Mouse (Mus musculus): ENCODE measurements around the gene Tspan5.

The Tspan5 gene

DNA sequence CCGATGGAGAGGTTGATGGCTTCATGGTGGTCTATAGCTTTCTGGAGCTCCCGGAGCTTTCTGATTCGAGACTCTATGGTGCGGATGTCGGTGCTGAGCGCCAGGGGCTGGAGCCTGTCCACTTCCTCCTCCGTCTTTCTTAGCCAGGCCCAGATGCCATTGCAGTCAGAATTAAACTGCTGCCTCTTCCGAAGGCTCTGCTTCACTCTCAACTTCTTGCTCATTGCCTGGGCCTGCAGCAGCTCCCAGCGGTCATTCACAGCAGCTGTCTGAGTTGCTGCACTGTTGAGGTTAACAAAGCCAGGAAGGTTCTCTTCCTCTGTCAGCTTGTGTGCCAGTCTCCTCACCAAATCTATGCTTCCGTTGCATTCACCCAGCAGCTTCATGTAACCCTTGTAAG lies 195.2 kb downstream of the Tspan5 start:
- DNase-seq (ENCODE audit: low read depth, low spot score) = no peak

DNA sequence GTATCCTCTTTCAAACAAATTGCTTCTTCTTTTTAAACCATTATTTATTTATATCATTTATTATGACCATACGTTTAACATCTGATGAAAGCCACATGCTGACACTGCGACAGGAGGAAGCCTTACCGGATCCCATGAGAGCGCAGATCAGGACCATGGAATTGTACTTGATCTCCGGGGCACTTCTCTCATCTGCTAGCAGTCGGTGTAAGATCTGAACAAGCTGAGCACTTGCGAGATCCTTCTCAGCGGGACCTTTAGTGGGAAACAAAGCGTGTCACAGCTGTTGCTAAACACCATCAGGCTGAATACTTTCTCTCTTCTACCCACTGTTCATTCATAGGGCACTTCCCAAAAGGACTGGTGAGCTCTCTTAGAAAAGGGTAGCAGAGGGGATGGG lies 199.6 kb downstream of the Tspan5 start:
- DNase-seq (ENCODE audit: low read depth, low spot score) = no peak

- no peak for DNase-seq (ENCODE audit: low read depth, low spot score)
These were observed 203.5 kb downstream of the Tspan5 start for GRCm38 (mm10) chr3:138945516-138945915.

DNA sequence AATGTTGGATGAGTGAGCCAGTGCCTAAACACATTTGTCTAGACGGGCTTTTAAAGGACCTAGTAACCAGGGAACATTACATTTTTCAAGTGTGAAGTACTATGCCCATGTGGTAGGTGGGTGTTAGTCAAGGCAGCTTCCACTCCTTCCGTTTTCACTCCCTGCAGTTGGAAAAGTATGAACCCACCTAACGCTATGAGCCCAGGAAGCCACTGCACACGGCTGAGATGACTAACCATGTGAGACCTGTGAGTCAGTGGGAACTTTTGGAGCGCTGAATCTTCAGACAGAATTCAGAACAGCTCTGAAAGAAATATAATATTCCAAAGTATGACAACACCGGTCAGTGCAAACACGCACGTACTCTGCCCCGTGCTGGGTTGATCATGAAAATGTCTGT lies 207.1 kb downstream of the Tspan5 start:
- no peak for DNase-seq (ENCODE audit: low read depth, low spot score)

DNA sequence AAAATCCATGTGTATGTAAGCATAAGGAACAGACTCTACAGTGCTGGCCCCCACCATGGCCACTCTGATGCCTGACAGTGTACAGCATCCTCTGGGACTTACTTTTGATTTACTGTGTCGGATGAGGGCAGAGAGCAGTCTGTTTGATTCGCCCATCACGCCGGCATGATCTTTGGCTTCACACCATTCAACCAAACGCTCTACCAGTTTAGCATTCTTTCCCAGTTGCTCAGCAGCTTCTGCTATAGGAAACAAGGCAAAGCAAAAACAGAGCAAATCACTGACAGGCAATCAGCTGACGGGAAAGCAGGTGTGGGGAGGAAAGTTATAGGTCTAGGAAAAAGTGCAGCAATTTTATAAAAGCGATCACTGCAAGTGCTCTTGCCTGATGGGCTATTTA lies 213.2 kb downstream of the Tspan5 start:
- no peak for DNase-seq (ENCODE audit: low read depth, low spot score)

All from R1 (cell line).